Mouse (Mus musculus) mature B cell (primary cell): Measurements from ENCODE around the gene Apoc3.

ENCODE experiments used
- in situ Hi-C: fragments of 300-500 bp; cut with MboI; formaldehyde crosslinking; loops from 2 replicates; pipeline ENCODE4 v1.14.3; 2019

Gene Apoc3

GRCm38 (mm10) chr9:46235596-46235648 is at the start of gene Apoc3:
Gene Apoc3, minus strand, starts transcription at chr9:46235636.
- in situ Hi-C loops, result no loop called here

GRCm38 (mm10) chr9:46282631-46283436 is 47.4 kb upstream of the Apoc3 start, which contains the start of gene Bud13:
Gene Bud13, plus strand, starts transcription at chr9:46283008.
- in situ Hi-C loops, result no loop called here

GRCm38 (mm10) chr9:46274494-46274893 is 39.1 kb upstream of the Apoc3 start:
- in situ Hi-C loops, result no loop called here

- in situ Hi-C loops, result no loop called here
Observed at GRCm38 (mm10) chr9:46272677-46273454, 37.4 kb upstream of the Apoc3 start, which contains the start of gene Zpr1. Gene Zpr1, plus strand, starts transcription at chr9:46273064.

- in situ Hi-C loops, result no loop called here
Observed at GRCm38 (mm10) chr9:46272070-46272469, 36.6 kb upstream of the Apoc3 start.

GRCm38 (mm10) chr9:46270782-46271181 is 35.3 kb upstream of the Apoc3 start:
- in situ Hi-C loops, result no loop called here

GRCm38 (mm10) chr9:46269125-46269524 is 33.7 kb upstream of the Apoc3 start:
- in situ Hi-C loops, result no loop called here

- in situ Hi-C loops, result no loop called here
Observed at GRCm38 (mm10) chr9:46268343-46268873, 33.0 kb upstream of the Apoc3 start, which contains the start of gene Apoa5. Gene Apoa5, plus strand, starts transcription at chr9:46268633.

- in situ Hi-C loops, result no loop called here
Observed at GRCm38 (mm10) chr9:46261131-46261530, 25.7 kb upstream of the Apoc3 start.

- in situ Hi-C loops, result no loop called here
Observed at GRCm38 (mm10) chr9:46259111-46259510, 23.7 kb upstream of the Apoc3 start.

GRCm38 (mm10) chr9:46257546-46257945 is 22.1 kb upstream of the Apoc3 start:
- in situ Hi-C loops, result no loop called here

- in situ Hi-C loops, result no loop called here
Observed at GRCm38 (mm10) chr9:46256658-46257385, 21.4 kb upstream of the Apoc3 start.

GRCm38 (mm10) chr9:46256177-46256576 is 20.7 kb upstream of the Apoc3 start:
- in situ Hi-C loops, result no loop called here

GRCm38 (mm10) chr9:46246752-46247324 is 11.4 kb upstream of the Apoc3 start:
- in situ Hi-C loops, result no loop called here

GRCm38 (mm10) chr9:46243584-46243983 is 8.1 kb upstream of the Apoc3 start:
- in situ Hi-C loops, result no loop called here

GRCm38 (mm10) chr9:46243122-46243521 is 7.7 kb upstream of the Apoc3 start:
- in situ Hi-C loops, result no loop called here

- in situ Hi-C loops, result no loop called here
Observed at GRCm38 (mm10) chr9:46241818-46242217, 6.4 kb upstream of the Apoc3 start.

GRCm38 (mm10) chr9:46240526-46241153 is 5.2 kb upstream of the Apoc3 start, which contains the start of gene Apoa4:
Gene Apoa4, plus strand, starts transcription at chr9:46240696.
- in situ Hi-C loops, result no loop called here

GRCm38 (mm10) chr9:46238850-46239249 is 3.4 kb upstream of the Apoc3 start:
- in situ Hi-C loops, result no loop called here

GRCm38 (mm10) chr9:46235649-46236048 is 213 bp upstream of the Apoc3 start:
- in situ Hi-C loops, result no loop called here

GRCm38 (mm10) chr9:46235196-46235595 is 240 bp downstream of the Apoc3 start:
- in situ Hi-C loops, result no loop called here
